Mouse (Mus musculus) kidney, postnatal 0 days (tissue): Measurements from ENCODE around the gene Gmds. TPM values are rescaled to one million over a fixed set of nuclear protein-coding genes. Genes with fewer than 3 reads are reported as not detected.

Experiments used
- ATAC-seq: fragments of 200-750 bp; cut with Nextera tagmentation; replicated peaks from 2 replicates; pipeline ENCODE4 v1.8.0; 2017; ENCODE audit warnings: low read depth, moderate number of reproducible peaks, moderate TSS enrichment, moderate library complexity; ENCODE audit not compliant: low FRiP score
- DNase-seq: peaks from one replicate; pipeline ENCODE4 v3.0.0-alpha.2; 2016; ENCODE audit warnings: low spot score
- H3K27ac ChIP-seq: fragments of 300-500 bp; sonication (generic); 2 replicates; pipeline ENCODE4 v1.5.1; 2014; ENCODE audit warnings: mild to moderate bottlenecking
- H3K27me3 ChIP-seq: fragments of 300-500 bp; sonication (generic); 2 replicates; pipeline ENCODE4 v1.6.1; 2014; ENCODE audit warnings: low read length, mixed read lengths; ENCODE audit not compliant: insufficient read depth
- H3K36me3 ChIP-seq: fragments of 300-500 bp; sonication (generic); 2 replicates; pipeline ENCODE4 v1.6.1; 2014; ENCODE audit warnings: low read length, mixed read lengths; ENCODE audit not compliant: insufficient read depth
- H3K4me1 ChIP-seq: fragments of 300-500 bp; sonication (generic); replicated peaks from 2 replicates; pipeline ENCODE4 v1.6.1; 2014; ENCODE audit warnings: antibody characterized with exemption, low read length, mixed read lengths; ENCODE audit not compliant: insufficient read depth
- H3K4me2 ChIP-seq: fragments of 300-500 bp; sonication (generic); 2 replicates; pipeline ENCODE4 v1.6.1; 2014; ENCODE audit warnings: mild to moderate bottlenecking, low read length, moderate library complexity, mixed read lengths
- H3K4me3 ChIP-seq: fragments of 300-500 bp; sonication (generic); replicated peaks from 2 replicates; pipeline ENCODE4 v1.5.1; 2014; ENCODE audit warnings: low read depth, low read length
- H3K9ac ChIP-seq: fragments of 300-500 bp; sonication (generic); 2 replicates; pipeline ENCODE4 v1.6.1; 2014; ENCODE audit warnings: low read depth, low read length
- H3K9me3 ChIP-seq: fragments of 300-500 bp; sonication (generic); replicated peaks from 2 replicates; pipeline ENCODE4 v1.6.1; 2016; ENCODE audit warnings: low read length, inconsistent platforms, mixed read lengths
- CTCF ChIP-seq: IDR thresholded peaks from 2 replicates; pipeline ENCODE4 v1.5.1; 2016; ENCODE audit warnings: antibody characterized with exemption, low read depth, mild to moderate bottlenecking, moderate library complexity
- WGBS: fragments of 180-500 bp; shearing (Covaris S2); extraction: QIAGEN DNeasy Blood & Tissue Kit; methylation state at CpG from one replicate; pipeline ENCODE4 v1.1.7; 2014; 5-methylcytosine and 5-hydroxymethylcytosine counted together
- polyA plus RNA-seq: library from polyadenylated mRNA; unstranded; fragments of >200 nt; fragmentation: Nextera tagmentation; extraction: Ambion mirVana; gene quantifications from 2 replicates; pipeline ENCODE4 v1.2.1, GENCODE M21; 2015

The Gmds gene
- polyA plus RNA-seq, 1 experiment from 2014 or later: 32.7 TPM

GRCm38 (mm10) chr13:32177852-32178453 lies 160.6 kb downstream of the Gmds start:
- Histone ChIP-seq H3K4me2 (no peak overlapping the region), H3K4me3 (no peak overlapping the region), H3K9ac (no peak overlapping the region), H3K36me3 (no peaks in the 10 kb centered on the region), H3K27ac (no peak overlapping the region), H3K4me1 (peaks cover 4% of the 10 kb centered on the region; the same call in 1 of the 2 replicates), H3K9me3 (no peaks in the 10 kb centered on the region), H3K27me3 (no peaks in the 10 kb centered on the region)
- 43% methylated on average over 2 of the region's 2 CpGs for WGBS
- ATAC-seq (peak; percentile 61; the same call in 1 of the 2 replicates), DNase-seq (peak; percentile 86)
- TF ChIP-seq CTCF: no peak

- WGBS: 51% methylated on average over 2 of the region's 2 CpGs
- Histone ChIP-seq H3K36me3 (no peaks in the 10 kb centered on the region), H3K9me3 (no peaks in the 10 kb centered on the region), H3K4me1 (peaks cover 4% of the 10 kb centered on the region; the same call in 1 of the 2 replicates), H3K27ac (no peak overlapping the region), H3K27me3 (no peaks in the 10 kb centered on the region), H3K9ac (no peak overlapping the region), H3K4me3 (no peak overlapping the region), H3K4me2 (no peak overlapping the region)
- peak; percentile 14 for DNase-seq
- no peak for TF ChIP-seq CTCF
- no peak for ATAC-seq
Observed at GRCm38 (mm10) chr13:32175028-32175427, 163.5 kb downstream of the Gmds start.

GRCm38 (mm10) chr13:32169173-32169572 lies 169.4 kb downstream of the Gmds start:
- Histone ChIP-seq H3K36me3 (no peaks in the 10 kb centered on the region), H3K4me2 (no peak overlapping the region), H3K9ac (no peak overlapping the region), H3K4me1 (0 out of 2 replicates have a peak, but pooled peaks cover 4% of the 10 kb centered on the region), H3K27me3 (no peaks in the 10 kb centered on the region), H3K9me3 (no peaks in the 10 kb centered on the region), H3K4me3 (no peak overlapping the region), H3K27ac (no peak overlapping the region)
- ATAC-seq: peak; percentile 82
- 9% methylated on average over 5 of the region's 5 CpGs for WGBS
- TF ChIP-seq CTCF: no peak
- DNase-seq: peak; percentile 89

GRCm38 (mm10) chr13:32167806-32168205 lies 170.7 kb downstream of the Gmds start:
- Histone ChIP-seq H3K4me1 (0 out of 2 replicates have a peak, but pooled peaks cover 4% of the 10 kb centered on the region), H3K27ac (no peak overlapping the region), H3K9me3 (no peaks in the 10 kb centered on the region), H3K27me3 (no peaks in the 10 kb centered on the region), H3K4me2 (no peak overlapping the region), H3K4me3 (no peak overlapping the region), H3K9ac (no peak overlapping the region), H3K36me3 (no peaks in the 10 kb centered on the region)
- ATAC-seq (no peak), DNase-seq (no peak)
- 89% methylated on average over 6 of the region's 6 CpGs for WGBS
- no peak for TF ChIP-seq CTCF

GRCm38 (mm10) chr13:32165581-32165980 lies 173.0 kb downstream of the Gmds start:
- Histone ChIP-seq H3K27ac (no peak overlapping the region), H3K9ac (no peak overlapping the region), H3K4me1 (0 out of 2 replicates have a peak, but pooled peaks cover 4% of the 10 kb centered on the region), H3K4me3 (no peak overlapping the region), H3K4me2 (no peak overlapping the region), H3K9me3 (no peaks in the 10 kb centered on the region), H3K36me3 (no peaks in the 10 kb centered on the region), H3K27me3 (no peaks in the 10 kb centered on the region)
- ATAC-seq: no peak
- peak; percentile 6 for DNase-seq
- 47% methylated on average over 2 of the region's 2 CpGs for whole genome bisulfite sequencing
- TF ChIP-seq CTCF: no peak

GRCm38 (mm10) chr13:32161567-32161966 lies 177.0 kb downstream of the Gmds start:
- Histone ChIP-seq H3K4me1 (no peaks in the 10 kb centered on the region), H3K27ac (no peak overlapping the region), H3K9ac (no peak overlapping the region), H3K9me3 (no peaks in the 10 kb centered on the region), H3K4me2 (no peak overlapping the region), H3K4me3 (no peak overlapping the region), H3K36me3 (no peaks in the 10 kb centered on the region), H3K27me3 (no peaks in the 10 kb centered on the region)
- DNase-seq (peak; percentile 32), ATAC-seq (no peak)
- TF ChIP-seq CTCF: no peak
- WGBS: 36% methylated on average over 2 of the region's 2 CpGs
